Mouse (Mus musculus) gonadal fat pad, adult 2 months (tissue): ENCODE measurements around the gene Cebpa. TPM values are rescaled to one million over a fixed set of nuclear protein-coding genes. Genes with fewer than 3 reads are reported as not detected.

Experiments used
- DNase-seq: peaks from one replicate; pipeline ENCODE4 v3.0.0-alpha.2; 2012; ENCODE audit warnings: low read depth
- polyA plus RNA-seq: library from polyadenylated mRNA; depleted of rRNA; stranded (reverse); fragments of >200 nt; gene quantifications from 2 replicates; pipeline ENCODE4 v1.2.3, GENCODE M21; 2012; rRNA removed

Gene Cebpa
- polyA plus RNA-seq, 1 experiment: 261 TPM

DNA sequence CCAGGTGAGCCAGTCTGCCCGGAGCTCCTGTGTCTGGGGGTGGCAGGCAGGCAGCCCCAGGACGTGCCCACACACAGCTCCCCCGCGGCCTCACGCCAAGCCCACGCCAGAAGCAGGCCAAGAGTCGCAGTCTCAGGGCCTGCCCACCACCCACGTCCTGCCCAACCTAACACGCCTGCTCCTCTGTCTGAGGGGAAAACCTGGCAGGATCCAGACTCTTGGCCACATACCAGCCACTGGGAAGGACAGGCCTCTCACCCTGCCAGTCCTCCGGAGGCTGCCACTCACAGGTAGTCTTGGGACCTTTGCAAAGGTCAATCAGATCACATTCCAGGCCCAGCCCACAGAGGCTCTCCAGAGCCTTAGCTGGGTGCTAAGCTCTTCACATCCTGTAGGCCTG is 27.2 kb downstream of the Cebpa start:
- DNase-seq: no peak

DNA sequence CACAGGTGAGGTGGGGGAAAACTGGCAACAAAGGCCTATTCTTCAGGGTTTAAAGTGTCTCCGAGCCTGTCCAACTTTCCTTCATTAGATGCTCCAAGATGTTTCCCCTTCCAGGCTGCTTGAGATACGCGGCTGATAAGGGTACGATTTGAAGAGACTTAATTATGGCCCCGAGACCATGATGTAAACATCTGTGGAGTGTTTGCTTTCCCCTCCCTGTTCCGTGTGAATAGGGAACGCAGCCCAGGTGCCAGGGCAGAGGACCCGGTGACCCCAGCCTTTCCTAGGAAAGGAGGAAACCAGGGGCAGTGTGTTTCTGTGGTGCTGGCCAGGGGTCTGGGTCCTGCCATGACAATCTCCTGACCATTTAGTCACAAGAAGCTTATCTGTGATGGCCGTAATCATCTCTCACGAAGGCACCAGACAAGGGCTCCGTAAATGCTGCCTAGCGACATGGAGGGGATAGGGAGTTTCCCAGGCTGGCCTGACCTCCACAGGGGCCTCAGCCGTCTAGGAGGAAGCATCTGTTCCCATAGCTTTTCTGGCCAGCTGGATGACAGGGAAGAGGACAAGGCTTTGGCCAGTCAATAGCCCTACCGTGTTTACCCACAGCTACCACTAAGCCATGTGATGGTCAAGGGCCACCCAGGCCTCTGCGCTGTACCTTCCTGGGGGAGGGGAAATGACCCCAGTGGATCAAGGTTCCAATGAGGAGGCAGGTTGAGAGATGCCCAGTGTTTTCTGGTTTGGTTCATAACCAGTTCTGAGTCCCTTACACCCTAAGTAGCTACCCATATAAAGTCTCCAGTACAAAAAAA is 30.7 kb downstream of the Cebpa start:
- DNase-seq: no peak

DNA sequence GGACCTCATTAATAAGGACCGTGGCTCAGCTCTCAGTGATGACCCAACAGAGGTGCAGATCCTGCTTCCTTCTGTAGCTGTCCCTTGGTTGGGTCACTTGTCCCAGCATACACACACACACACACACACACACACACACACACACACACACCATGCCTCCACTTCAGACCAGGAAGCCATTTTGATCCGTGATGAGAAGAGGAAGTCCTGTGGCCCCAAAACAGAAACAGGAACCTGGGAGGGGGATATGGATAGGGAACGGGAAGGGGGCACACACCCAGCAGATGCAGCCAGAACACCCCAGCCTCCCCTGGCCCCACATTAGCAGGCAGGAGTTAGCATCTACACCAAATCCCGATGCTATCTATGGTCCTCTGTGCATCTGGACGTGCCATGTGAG is 31.8 kb downstream of the Cebpa start:
- DNase-seq: no peak

DNA sequence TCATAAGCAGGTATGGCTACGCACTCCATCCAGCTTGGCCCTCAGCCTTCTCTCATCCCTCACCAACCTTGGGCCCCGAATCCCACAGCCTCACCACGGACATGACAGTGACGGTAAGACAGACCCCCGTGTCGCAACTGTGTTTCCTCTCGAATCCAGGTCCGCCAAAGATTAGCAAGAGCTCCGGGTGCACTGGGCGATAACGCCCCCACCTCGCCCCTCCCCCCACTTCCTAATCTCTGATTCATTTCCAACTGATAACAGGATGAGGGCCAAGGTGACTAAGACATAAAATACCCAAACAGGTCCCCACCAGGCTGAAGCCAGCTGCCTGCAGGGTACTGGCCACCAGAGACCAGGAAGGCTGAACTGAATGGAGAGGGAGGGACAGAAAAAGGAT is 35.4 kb downstream of the Cebpa start:
- no peak for DNase-seq

DNA sequence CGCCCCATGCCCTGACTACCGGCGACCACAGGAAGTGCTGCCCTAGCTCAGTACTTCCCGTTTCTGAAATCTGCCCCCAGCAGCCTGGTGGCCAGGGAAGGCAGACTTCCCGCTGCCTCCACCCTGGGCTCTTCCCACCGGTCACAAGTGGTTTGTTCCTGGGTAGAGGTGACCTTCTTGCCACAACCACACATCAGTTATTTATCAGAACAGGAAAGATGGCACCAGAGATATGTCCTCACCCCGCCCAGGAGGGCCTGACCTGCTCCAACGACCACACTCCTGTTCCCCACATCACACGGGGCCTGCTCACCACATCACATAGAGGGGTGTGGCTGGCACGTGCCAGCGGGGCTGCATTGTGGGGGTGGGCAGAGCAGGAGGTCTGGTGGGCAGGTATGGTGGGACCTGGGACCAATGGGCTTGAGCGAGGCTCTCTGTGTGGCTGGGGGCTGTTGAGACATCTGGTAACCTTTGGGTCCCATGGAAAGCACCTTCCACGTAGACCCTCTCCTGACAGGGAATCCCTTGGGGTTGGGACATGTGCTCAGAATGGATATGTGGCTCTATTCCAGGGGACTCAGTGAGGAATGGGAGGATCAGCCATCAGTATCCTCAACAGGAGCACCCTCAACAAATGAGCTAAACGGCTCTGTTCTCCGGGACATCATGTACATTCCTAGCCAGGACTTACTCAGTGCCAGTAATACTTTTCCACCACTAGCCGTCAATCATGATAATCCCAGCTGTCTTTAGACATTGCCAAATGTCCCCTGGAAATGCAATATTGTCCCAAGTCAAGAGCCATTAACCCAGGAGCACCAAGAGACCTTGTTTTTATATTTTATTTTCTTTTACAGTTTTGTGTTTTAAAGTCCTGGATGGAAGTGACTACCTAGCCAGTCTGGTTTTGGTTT is 37.7 kb downstream of the Cebpa start:
- peak; percentile 98 for DNase-seq

DNA sequence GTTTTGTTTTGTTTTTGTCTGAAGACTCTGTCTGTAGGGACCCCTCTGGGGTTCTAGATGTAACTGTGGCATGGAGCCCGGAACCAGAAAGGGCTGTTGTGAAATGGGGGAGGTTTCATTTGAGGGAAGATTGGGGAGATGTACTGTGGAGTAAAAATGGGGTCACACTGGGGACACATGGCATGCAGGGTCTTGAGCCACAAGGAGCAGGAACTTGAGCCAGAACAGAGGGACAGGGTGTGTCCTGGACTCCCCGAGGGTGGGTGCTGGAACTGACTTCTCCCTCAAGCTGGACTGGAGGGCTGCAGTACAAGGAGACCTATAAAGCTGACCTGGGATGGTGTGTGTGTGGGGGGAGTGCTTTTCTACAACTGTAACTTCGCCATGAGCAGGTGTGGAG is 38.4 kb downstream of the Cebpa start:
- no peak for DNase-seq

DNA sequence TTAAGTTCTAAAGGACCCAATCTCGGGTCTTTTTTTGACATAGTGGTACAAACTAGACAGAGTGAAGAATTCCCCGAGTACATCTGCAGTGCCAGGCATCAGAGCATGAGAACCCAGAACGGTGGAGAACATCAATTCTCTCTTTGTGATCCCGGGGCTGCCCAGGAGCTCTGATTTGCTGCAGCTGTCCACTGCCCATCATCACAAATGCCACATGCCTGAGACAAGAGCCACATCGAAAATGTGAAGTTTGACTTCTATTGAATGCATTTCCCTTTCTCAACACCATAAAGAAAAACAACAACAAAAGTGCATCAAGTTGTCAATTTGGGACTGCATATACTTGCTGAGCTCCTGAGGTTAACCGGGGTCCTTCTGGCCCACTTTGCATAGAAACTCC is 43.4 kb downstream of the Cebpa start:
- DNase-seq: no peak

DNA sequence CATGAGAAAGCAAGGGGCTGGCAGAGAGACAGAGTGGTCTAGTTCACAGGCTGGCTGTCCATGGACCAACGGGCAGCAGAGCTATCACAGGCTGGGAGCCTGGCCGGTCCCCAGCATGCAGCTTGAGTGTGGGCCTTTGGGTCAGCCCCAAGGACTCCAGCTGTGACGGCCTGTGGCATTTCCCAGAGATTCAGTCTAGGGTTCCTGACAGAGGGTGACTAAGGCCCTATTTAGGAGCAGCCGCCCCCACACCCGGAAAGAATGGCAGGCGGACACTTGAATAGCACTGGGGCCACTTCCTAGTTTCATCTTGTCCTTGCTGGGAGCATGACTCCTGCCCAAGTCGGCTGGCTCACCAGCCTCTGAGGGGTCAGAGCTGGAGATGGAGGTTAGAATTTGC is 44.5 kb downstream of the Cebpa start:
- no peak for DNase-seq

DNA sequence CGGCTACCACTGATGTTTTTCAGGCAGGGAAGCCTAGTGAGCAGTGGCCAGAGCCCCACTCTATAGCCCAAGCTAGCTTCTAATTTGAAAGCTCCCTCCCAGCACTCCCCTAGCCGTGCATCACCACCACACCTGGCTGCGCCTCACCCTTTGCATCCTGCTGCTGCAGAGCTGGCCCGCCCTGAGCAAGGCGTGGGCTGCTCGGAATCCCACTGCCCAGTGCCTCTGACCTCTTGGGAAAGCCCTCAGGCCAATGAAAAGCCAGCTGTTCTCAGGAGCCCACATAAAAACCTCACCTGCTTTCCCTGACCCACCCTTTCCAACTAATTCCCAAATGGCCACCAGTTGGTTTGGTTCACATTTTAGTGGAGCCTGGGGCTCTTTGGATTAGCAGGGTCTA is 45.0 kb downstream of the Cebpa start:
- DNase-seq: no peak

DNA sequence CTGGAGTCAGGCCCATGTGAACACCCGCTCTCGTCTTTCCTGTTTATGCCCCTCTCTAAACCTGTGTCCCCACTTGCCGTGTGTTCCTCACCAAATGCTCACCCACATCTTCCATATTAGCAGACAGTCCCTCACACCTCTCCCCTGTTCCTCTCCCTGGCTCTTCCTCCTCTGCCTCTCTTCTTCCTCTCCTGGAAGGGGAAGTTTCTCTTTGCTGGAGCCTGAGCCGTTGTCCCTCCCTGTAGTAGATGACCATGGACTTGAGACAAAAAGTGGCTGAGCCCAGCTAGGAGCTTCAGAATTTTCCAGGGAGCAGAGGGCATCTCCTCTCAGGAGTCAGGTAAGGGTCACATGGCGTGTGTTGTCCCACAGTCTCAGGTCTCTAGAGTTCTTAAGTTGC is 47.9 kb downstream of the Cebpa start:
- DNase-seq: no peak

DNA sequence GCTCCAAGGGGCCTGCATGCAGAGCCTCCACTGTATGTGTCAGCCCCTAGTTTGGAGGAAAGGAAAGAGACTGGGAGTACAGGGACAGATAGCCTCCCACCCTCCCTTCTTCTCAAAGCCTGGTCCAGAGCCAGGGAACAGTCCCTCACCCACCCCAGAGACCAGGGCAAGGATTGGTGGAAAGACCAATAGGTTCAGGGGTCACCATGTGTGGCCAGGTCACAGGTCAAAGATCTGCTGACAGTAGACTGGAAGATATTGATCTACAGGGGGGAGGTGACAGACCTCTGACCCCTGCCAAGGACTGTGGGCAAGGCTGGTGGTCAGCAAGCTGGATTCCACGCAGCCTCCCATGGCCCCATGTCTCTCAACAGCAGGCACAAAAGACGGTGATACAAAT is 48.8 kb downstream of the Cebpa start:
- DNase-seq: no peak

DNA sequence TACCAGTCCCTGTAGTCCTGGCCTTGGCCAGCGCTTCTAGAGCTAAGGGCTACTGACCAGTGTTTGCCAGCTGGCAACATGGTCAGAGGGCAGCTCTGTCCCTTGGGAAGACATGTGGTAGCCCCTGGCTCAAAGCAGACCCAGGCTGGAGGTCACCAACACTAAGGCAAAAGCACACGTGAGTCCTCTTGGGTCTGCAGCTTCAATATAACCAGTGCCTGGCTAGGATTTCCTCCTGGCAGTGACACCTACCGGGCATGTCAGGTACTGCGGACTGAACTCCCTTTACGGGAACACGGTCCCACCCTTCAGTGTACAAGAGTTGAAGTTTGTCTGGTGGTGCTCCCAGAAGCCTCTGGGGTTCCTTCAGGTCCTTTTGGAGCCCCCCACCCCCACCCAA is 50.2 kb downstream of the Cebpa start:
- DNase-seq: no peak

Other genes with a start within 250 kb of the Cebpa start
- gene Pepd, start 206.9 kb upstream of the Cebpa start, polyA plus RNA-seq: 143 and 154 TPM in 2 replicates
- gene Cebpg, start 62.7 kb upstream of the Cebpa start, polyA plus RNA-seq: 14.1 and 16.3 TPM in 2 replicates
- 163 and 251 TPM in 2 replicates for gene Slc7a10, start 67.1 kb downstream of the Cebpa start, polyA plus RNA-seq
- gene Lrp3, start 96.2 kb downstream of the Cebpa start, polyA plus RNA-seq: 7.3 and 8.2 TPM in 2 replicates
- 4.1 and 5.2 TPM in 2 replicates for gene Gpatch1, start 199.1 kb downstream of the Cebpa start, polyA plus RNA-seq
- gene Rhpn2, start 214.9 kb downstream of the Cebpa start, polyA plus RNA-seq: 7.2 and 7.4 TPM in 2 replicates